Mouse (Mus musculus) T-helper 2 cell (primary cell): ENCODE data around the gene Pex1.

ENCODE experiments used
- in situ Hi-C: fragments of 300-600 bp; cut with MboI, MseI; formaldehyde crosslinking; loops from one replicate; pipeline ENCODE4 v1.15.1; 2025; ENCODE audit warnings: high pct_unique_total_duplicates

The Pex1 gene

DNA sequence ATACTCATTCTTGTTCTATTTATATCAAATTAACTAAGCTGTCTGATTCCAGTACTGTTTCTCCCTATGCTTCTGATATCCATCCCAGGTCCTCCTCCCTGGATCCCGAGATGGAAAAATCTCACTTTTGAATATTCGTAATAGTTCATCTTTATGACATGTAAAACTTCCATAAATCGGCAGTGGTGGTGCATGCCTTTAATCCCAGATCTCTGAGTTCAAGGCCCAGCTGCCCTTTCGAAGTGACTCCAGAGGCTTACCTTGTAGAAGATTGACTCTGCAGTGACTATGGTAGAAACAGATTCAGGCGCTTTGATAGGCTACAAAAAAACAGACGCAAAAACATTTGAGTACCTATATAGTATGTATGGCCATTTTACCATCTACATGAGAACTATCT, 48.8 kb downstream of the Pex1 start:
- in situ Hi-C loops = no loop called here

DNA sequence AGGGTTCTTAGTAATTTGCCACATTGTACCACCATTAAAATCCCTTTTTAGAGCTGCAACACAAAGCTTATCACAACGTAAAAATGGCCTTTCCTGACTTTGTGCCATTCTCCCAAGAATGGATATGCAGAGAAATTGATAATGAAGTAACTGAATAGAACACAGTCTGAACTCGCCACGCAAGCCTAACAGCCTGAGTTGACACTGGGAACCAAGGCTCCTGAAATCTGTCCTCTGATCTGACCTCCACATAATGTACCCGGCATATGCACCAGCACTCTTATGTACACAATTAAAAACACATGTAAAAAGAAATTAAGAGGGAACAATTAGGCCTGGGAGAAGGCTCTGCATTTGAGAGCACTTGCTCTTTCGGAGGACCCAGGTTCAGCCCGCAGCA, 49.5 kb downstream of the Pex1 start:
- in situ Hi-C loops = no loop called here

DNA sequence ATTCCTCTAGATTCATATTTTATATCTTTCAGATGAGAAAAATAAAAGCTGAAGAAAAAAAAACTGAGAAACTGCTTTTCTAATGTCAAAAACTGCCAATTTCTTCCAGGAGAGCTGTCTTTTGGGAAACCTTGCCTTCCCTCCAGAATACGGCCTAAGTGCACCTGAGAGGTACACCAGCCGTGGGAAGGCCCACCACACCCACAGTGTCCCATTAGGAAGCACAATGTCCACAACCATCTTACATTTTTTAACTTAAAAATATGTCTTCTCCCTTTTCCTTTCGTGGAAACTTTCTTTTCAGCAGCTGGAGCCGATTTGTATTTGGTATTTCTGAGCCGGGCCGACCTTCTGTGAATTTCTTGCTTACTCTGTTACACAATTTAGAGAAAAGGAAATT, 50.7 kb downstream of the Pex1 start:
- in situ Hi-C loops = no loop called here

DNA sequence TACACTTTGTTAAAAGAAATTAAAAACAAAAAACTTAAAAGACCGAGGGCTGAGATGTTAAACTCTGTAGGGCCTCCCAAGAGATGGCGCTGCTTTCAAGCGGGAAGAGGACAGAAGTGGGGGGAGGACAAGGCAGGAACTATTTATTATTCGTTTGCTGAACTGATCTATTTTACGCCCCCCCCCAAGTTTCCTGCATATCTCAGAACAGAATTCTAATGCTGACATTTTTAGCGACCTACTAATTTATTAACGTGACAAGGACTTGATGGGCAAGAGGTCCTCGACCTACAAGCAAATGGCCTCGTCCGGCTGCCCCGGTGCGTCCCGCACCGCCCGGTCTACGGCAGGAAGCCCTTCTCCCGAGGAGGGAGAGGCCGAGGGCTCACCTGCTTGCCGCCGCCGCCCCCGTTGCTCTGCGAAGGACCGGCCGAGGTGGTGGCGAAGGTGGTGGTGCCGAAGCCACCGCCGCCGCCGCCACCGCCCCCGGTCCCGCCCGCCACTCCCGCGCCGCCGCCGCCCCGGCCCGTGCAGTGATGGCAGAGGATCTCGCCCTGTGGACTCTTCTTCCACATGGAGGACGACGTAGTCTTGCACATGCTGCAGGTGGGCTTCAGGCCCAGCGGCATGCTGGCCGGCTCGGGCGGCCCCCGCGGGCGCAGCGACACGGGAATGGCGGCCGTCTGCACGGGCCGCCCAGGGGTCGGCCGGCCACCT, 51.3 kb downstream of the Pex1 start:
- in situ Hi-C loops = no loop called here

DNA sequence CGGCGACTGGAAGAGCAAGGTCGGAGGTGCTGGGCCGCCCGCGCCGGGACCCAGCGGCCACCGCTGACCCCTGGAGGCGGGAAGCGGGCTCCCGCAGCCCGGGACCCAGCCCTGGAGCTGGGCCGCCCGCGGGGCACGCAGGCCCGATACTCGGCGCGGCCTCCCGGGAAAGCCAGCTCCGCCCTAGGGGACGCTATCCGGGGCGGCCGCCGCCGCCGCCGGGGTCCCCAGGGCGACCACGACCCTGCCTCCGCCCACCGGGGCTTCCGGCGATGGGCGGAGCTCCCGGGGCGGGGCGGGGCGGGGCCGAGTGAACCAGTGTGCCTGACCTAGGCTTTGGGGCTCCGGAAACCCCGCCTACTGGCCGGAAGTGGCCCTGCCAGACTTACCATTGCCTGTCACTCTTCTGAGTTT, 51.8 kb downstream of the Pex1 start:
- in situ Hi-C loops = no loop called here

DNA sequence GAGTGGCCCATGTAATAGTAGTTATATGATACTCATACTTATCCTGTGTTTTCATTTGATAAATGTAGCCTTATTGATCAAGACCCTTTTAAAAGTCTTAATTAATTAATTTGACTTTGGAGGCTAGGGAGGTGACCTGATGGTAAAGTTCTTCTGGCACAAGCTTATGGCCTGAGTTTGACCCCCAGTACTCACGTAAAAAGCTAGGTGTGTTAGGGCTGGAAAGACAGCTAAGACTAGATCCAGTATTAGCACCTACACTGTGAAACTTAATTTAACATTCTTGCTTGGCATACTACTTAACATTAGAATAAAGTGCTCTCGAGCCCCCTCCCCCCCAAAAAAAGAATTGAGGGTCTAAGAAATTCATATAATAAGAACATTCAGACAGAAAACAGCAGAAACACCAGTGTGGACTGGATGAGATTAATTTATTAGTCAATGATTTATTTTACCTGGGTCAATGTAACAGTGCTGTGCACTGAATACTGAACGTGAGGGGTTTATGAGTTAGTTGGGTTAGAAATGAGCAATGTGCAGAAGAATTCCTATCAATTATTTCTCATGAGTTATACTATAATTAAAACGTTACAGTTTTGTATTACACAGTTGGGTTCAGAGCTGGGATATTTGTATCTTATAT, 52.5 kb downstream of the Pex1 start:
- in situ Hi-C loops = no loop called here

DNA sequence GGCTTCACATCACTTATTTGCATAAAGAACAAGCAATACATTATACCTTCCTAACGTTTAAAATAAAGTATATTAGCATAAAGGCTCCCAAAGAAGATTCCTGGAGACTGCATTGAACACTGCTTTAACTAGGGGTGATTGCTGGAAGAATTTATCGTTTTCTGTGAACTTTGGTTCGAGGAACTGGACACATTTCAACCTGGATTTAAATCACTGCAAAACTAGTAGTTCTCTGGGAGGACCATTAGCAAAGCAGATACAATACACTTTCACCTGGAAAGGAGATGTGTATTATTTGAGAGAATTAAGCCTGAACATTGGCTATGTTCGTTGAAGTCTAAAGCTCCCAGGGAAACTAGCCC, 53.0 kb downstream of the Pex1 start:
- in situ Hi-C loops = no loop called here

DNA sequence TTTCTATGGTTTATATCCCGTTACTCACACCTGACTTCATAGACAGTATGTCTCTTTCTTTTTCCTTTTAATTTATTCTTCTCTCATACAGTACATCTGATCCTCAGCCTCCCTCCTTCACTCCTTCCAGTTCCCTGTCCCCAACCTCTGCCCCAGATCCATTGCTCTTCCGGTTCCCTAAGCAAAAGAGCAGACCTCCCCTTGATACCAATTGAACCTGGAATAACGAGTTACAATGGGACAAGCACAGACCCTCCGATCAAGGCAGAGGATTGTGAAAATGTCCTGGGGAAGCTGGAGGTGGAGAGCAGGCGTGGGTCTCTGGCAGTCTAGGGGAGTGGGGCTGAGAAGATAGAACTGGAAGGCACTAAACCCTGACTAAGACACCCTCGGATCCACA, 55.0 kb downstream of the Pex1 start, which contains the start of gene Tmbim7:
TSS of gene Tmbim7 (plus strand) at position 301 of the 400 bp plus-strand sequence.
- in situ Hi-C loops = loop anchor here (10.0 kb wide), 1 partner anchor 234 kb away; no protein-coding TSS in a partner anchor

DNA sequence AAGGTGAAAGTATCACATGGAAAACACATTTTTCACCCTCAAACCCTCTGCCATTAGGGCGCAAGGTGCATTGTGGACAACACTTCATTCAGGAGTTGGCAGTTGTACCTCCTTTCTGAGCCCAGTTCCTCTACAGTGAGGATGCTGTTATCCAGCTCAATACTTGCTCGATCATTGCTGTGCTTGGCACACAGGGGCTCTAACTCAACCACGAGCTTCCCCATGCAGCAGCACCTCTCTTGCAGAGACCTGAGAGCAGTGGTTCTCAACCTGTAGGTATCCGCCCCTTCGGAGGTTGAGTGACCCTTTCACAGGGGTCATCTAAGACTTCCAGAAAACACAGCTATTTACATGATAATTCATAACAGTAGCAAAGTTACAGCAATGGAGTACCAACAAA, 55.8 kb downstream of the Pex1 start:
- in situ Hi-C loops = loop anchor here (10.0 kb wide), 1 partner anchor 233 kb away; no protein-coding TSS in a partner anchor

DNA sequence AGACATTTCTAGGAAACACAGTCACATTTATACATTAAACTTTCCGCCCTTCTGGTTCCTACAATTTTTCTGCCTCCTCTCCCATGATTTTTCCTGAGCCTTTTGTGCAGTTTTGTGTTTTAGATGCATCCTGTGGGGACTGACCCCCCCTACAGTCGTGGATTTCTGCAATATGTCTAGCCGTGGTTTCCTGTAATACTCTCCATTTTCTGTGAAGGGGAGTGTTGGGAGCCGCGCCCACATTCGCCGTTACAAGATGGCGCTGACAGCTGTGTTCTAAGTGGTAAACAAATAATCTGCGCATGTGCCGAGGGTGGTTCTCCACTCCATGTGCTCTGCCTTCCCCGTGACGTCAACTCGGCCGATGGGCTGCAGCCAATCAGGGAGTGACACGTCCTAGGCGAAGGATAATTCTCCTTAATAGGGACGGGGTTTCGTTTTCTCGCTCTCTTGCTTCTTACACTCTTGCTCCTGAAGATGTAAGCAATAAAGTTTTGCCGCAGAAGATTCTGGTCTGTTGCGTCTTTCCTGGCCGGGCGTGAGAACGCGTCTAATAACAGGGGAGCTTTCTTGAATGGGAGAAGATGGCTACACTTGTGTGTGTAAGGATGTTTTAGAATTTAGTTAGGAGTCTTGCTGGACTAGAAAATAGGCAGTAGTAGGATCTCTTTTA, 57.2 kb downstream of the Pex1 start:
- in situ Hi-C loops = loop anchor here (10.0 kb wide), 1 partner anchor 232 kb away; no protein-coding TSS in a partner anchor

DNA sequence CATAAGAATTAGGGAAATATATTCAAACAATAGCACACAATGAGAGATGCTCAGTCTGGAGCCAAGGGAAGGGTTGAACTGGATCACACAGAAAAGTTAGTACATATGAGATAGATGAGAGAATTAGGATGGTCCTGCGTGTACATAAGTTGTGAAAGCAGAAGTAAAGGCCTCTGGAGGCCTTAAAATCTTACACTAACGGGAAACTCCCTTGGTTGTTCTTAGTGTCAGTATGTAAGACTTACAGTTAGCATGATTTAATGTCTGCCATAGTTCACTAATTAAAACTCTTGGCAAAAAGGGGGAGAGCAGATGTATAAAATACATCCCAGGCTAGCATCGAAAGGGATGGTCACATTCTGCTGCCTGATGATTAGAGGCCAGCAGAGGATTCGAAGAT, 57.9 kb downstream of the Pex1 start:
- in situ Hi-C loops = loop anchor here (10.0 kb wide), 1 partner anchor 231 kb away; no protein-coding TSS in a partner anchor

DNA sequence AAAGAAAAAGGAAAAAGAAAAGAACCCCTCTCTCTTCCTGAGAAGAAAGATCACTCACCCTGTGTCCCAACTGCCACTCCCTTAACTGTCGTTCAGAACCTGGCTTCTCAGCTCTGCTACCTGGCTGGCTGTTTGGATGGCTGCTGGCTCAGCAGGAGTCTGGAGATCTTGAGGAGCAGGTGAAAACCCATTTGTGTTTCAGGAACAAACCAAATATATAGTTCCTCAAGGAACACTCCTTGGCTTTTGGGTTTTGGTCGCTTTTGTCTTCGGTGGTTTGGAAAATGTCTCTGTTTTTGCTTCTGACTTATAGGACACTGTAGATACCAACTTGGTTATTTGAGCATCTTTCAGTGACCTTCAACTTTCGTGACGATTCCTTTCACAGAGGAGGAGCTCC, 61.2 kb downstream of the Pex1 start, which contains the start of gene Gatad1:
TSS of gene Gatad1 (minus strand) at position 101 of the 400 bp plus-strand sequence.
- in situ Hi-C loops = loop anchor here (10.0 kb wide), 1 partner anchor 228 kb away; no protein-coding TSS in a partner anchor

DNA sequence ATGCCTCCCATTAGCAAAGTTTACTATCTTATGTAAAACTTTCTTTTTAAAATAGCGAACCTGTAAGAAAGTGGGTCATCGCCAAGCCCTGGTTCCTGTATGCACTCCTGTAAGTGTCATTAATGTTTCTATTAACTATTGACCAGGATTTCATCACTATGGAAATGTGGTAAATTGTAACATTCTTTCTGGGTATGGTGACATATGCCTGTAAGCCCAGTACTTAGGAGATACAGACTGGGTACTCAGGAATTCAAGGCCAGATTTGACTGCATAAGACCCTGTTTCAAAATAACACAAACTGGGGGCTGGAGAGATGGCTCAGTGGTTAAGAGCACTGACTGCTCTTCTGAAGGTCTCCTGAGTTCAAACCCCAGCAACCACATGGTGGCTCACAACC, 69.4 kb downstream of the Pex1 start:
- in situ Hi-C loops = no loop called here

DNA sequence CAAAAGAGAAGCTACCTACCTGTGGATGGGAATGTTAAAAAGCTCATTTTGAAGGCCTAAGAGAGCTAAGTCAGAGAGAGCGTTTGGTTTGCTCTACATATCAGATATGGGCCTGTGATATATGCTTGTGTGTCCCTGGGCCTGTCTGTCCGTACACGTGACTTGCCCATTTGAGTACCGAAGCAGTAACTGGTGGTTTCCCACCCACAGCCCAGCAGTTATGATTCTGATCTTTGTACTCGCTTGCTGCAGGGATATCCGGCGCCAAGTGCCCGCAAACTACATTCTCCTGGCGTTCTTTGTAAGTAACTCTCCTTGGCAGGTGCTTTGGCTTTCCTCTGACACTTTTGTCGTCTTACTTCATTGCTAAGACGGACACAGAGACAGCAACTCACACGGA, 70.7 kb downstream of the Pex1 start:
- in situ Hi-C loops = no loop called here

DNA sequence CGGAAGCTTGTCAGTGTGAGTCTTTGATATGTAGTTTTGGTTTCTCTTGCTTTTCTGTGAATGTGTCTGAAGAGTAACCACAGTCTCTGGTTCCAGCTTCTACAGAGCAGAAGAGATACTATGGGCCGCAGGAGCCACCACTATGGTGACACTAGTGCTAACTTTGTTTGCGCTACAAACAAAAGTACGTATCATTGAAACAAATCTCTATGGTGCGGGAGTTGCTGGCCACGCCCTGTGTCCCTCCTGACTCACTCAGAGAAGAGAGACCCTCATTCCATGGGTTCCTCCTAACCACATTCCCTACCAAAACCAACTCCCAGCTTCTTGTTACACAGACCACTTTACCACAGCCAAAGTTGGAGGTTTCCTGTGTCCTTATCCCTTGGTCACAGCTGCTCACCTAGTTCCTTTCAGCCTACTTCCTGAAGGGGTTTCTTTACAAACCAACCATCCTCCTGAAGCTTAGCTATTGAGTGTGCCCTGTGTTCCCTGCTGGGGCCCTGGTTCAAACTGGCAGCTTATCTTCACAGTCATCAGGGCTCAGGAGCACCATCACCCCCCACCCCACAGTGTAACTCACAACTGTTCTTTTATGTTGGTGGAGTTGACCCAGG, 74.2 kb downstream of the Pex1 start:
- in situ Hi-C loops = no loop called here
